Mouse (Mus musculus) embryo, embryonic 11.5 days (tissue): ENCODE measurements around the gene Bcap31.
A peak's percentile ranks its signal among the peaks of the same experiment; 100 is the strongest.
"Not testable (repeated sequence)": the region's sequence is repeated elsewhere in the genome, so short reads cannot be mapped to it uniquely, and the experiment has no call there.

ENCODE experiments used
- DNase-seq: peaks from one replicate; pipeline ENCODE4 v3.0.0-alpha.2; 2012; ENCODE audit warnings: low read depth, low spot score

Bcap31 gene

GRCm38 (mm10) chrX:73716109-73716661 lies at the start of gene Bcap31, which contains the start of gene Abcd1:
Bcap31 (minus strand) TSS chrX:73716175.
Abcd1 (plus strand) TSS chrX:73716597.
- peak; percentile 89 for DNase-seq

- no peak for DNase-seq
Measured at GRCm38 (mm10) chrX:73765311-73765710, 49.3 kb upstream of the Bcap31 start.

GRCm38 (mm10) chrX:73758611-73759290 lies 42.8 kb upstream of the Bcap31 start:
- DNase-seq = no peak

- DNase-seq = no peak
Measured at GRCm38 (mm10) chrX:73756334-73757140, 40.6 kb upstream of the Bcap31 start, which contains the start of gene Plxnb3. Plxnb3 (plus strand) TSS chrX:73757090.

- DNase-seq = no peak
Measured at GRCm38 (mm10) chrX:73748977-73749376, 33.0 kb upstream of the Bcap31 start.

GRCm38 (mm10) chrX:73744774-73745481 lies 29.0 kb upstream of the Bcap31 start:
- no peak for DNase-seq

GRCm38 (mm10) chrX:73739841-73740240 lies 23.9 kb upstream of the Bcap31 start:
- DNase-seq = not testable (repeated sequence)

- DNase-seq = no peak
Measured at GRCm38 (mm10) chrX:73739151-73739550, 23.2 kb upstream of the Bcap31 start.

- DNase-seq = no peak
Measured at GRCm38 (mm10) chrX:73738155-73738554, 22.2 kb upstream of the Bcap31 start.

GRCm38 (mm10) chrX:73730908-73731307 lies 14.9 kb upstream of the Bcap31 start:
- DNase-seq = no peak

GRCm38 (mm10) chrX:73718686-73719362 lies 2.8 kb upstream of the Bcap31 start:
- DNase-seq = no peak

- no peak for DNase-seq
Measured at GRCm38 (mm10) chrX:73718271-73718670, 2.3 kb upstream of the Bcap31 start.

- no peak for DNase-seq
Measured at GRCm38 (mm10) chrX:73717667-73718066, 1.7 kb upstream of the Bcap31 start.

- DNase-seq = no peak
Measured at GRCm38 (mm10) chrX:73716709-73717545, 952 bp upstream of the Bcap31 start.

GRCm38 (mm10) chrX:73715476-73716108 lies 383 bp downstream of the Bcap31 start:
- DNase-seq = no peak

GRCm38 (mm10) chrX:73700472-73700871 lies 15.5 kb downstream of the Bcap31 start:
- DNase-seq = no peak

GRCm38 (mm10) chrX:73690917-73691629 lies 24.9 kb downstream of the Bcap31 start:
- no peak for DNase-seq

GRCm38 (mm10) chrX:73685629-73686028 lies 30.3 kb downstream of the Bcap31 start:
- DNase-seq = no peak

GRCm38 (mm10) chrX:73684978-73685377 lies 31.0 kb downstream of the Bcap31 start:
- no peak for DNase-seq
